Mouse (Mus musculus) kidney, postnatal 0 days (tissue): ENCODE data around the gene Rexo1. TPM values are rescaled to one million over a fixed set of nuclear protein-coding genes. Genes with fewer than 3 reads are reported as not detected.

Source experiments
- ATAC-seq: fragments of 200-750 bp; cut with Nextera tagmentation; replicated peaks from 2 replicates; pipeline ENCODE4 v1.8.0; 2017; ENCODE audit warnings: low read depth, moderate number of reproducible peaks, moderate TSS enrichment, moderate library complexity; ENCODE audit not compliant: low FRiP score
- DNase-seq: peaks from one replicate; pipeline ENCODE4 v3.0.0-alpha.2; 2016; ENCODE audit warnings: low spot score
- H3K27ac ChIP-seq: fragments of 300-500 bp; sonication (generic); 2 replicates; pipeline ENCODE4 v1.5.1; 2014; ENCODE audit warnings: mild to moderate bottlenecking
- H3K27me3 ChIP-seq: fragments of 300-500 bp; sonication (generic); 2 replicates; pipeline ENCODE4 v1.6.1; 2014; ENCODE audit warnings: low read length, mixed read lengths; ENCODE audit not compliant: insufficient read depth
- H3K36me3 ChIP-seq: fragments of 300-500 bp; sonication (generic); 2 replicates; pipeline ENCODE4 v1.6.1; 2014; ENCODE audit warnings: low read length, mixed read lengths; ENCODE audit not compliant: insufficient read depth
- H3K4me1 ChIP-seq: fragments of 300-500 bp; sonication (generic); replicated peaks from 2 replicates; pipeline ENCODE4 v1.6.1; 2014; ENCODE audit warnings: antibody characterized with exemption, low read length, mixed read lengths; ENCODE audit not compliant: insufficient read depth
- H3K4me2 ChIP-seq: fragments of 300-500 bp; sonication (generic); 2 replicates; pipeline ENCODE4 v1.6.1; 2014; ENCODE audit warnings: mild to moderate bottlenecking, low read length, moderate library complexity, mixed read lengths
- H3K4me3 ChIP-seq: fragments of 300-500 bp; sonication (generic); replicated peaks from 2 replicates; pipeline ENCODE4 v1.5.1; 2014; ENCODE audit warnings: low read depth, low read length
- H3K9ac ChIP-seq: fragments of 300-500 bp; sonication (generic); 2 replicates; pipeline ENCODE4 v1.6.1; 2014; ENCODE audit warnings: low read depth, low read length
- H3K9me3 ChIP-seq: fragments of 300-500 bp; sonication (generic); replicated peaks from 2 replicates; pipeline ENCODE4 v1.6.1; 2016; ENCODE audit warnings: low read length, inconsistent platforms, mixed read lengths
- CTCF ChIP-seq: IDR thresholded peaks from 2 replicates; pipeline ENCODE4 v1.5.1; 2016; ENCODE audit warnings: antibody characterized with exemption, low read depth, mild to moderate bottlenecking, moderate library complexity
- WGBS: fragments of 180-500 bp; shearing (Covaris S2); extraction: QIAGEN DNeasy Blood & Tissue Kit; methylation state at CpG from one replicate; pipeline ENCODE4 v1.1.7; 2014; 5-methylcytosine and 5-hydroxymethylcytosine counted together
- polyA plus RNA-seq: library from polyadenylated mRNA; unstranded; fragments of >200 nt; fragmentation: Nextera tagmentation; extraction: Ambion mirVana; gene quantifications from 2 replicates; pipeline ENCODE4 v1.2.1, GENCODE M21; 2015

Rexo1 gene
- polyA plus RNA-seq, 1 experiment from 2014 or later: 17.3 TPM

GRCm38 (mm10) chr10:80577195-80578130 is 16.1 kb upstream of the Rexo1 start, which contains the start of gene Klf16:
TSS of gene Klf16 (minus strand) at chr10:80577321.
- TF ChIP-seq CTCF: peak; percentile 24
- Histone ChIP-seq H3K36me3 (0 out of 2 replicates have a peak, but pooled peaks cover 1% of the 10 kb centered on the region), H3K4me1 (peaks cover 14% of the 10 kb centered on the region; the same call in 1 of the 2 replicates), H3K27ac (peak within 1 kb of the TSS; percentile 87), H3K4me3 (peak within 1 kb of the TSS; percentile 86), H3K9me3 (no peaks in the 10 kb centered on the region), H3K27me3 (no peaks in the 10 kb centered on the region), H3K4me2 (peak within 1 kb of the TSS; percentile 93), H3K9ac (peak within 1 kb of the TSS; percentile 84)
- peak; percentile 96 for DNase-seq
- peak; percentile 79 for ATAC-seq
- under 1% methylated on average over 69 of the region's 97 CpGs for WGBS

GRCm38 (mm10) chr10:80576351-80577194 is 15.2 kb upstream of the Rexo1 start:
- peak; percentile 26; the same call in 1 of the 2 replicates for TF ChIP-seq CTCF
- Histone ChIP-seq H3K27ac (peak overlapping the region; percentile 87), H3K9ac (peak overlapping the region; percentile 84), H3K4me2 (peak overlapping the region; percentile 93), H3K36me3 (no peaks in the 10 kb centered on the region), H3K9me3 (no peaks in the 10 kb centered on the region), H3K4me3 (peak overlapping the region; percentile 86), H3K4me1 (peaks cover 14% of the 10 kb centered on the region; the same call in 1 of the 2 replicates), H3K27me3 (no peaks in the 10 kb centered on the region)
- ATAC-seq (0 out of 2 replicates have a peak, but pooled peaks have one; percentile 0), DNase-seq (peak; percentile 51)
- under 1% methylated on average over 89 of the region's 96 CpGs for WGBS

GRCm38 (mm10) chr10:80575925-80576324 is 14.6 kb upstream of the Rexo1 start:
- Histone ChIP-seq H3K4me2 (peak overlapping the region; percentile 93), H3K4me1 (peaks cover 18% of the 10 kb centered on the region; the same call in 1 of the 2 replicates), H3K27ac (no peak overlapping the region), H3K36me3 (no peaks in the 10 kb centered on the region), H3K27me3 (no peaks in the 10 kb centered on the region), H3K9me3 (no peaks in the 10 kb centered on the region), H3K9ac (peak overlapping the region; percentile 84), H3K4me3 (peak overlapping the region; percentile 86)
- 9% methylated on average over 17 of the region's 17 CpGs for WGBS
- TF ChIP-seq CTCF: no peak
- no peak for ATAC-seq
- DNase-seq: no peak

- H3K4me2 ChIP-seq: no peak overlapping the region
- no peaks in the 10 kb centered on the region for H3K9me3 ChIP-seq
- no peaks in the 10 kb centered on the region for H3K27me3 ChIP-seq
- WGBS: 71% methylated on average over 3 of the region's 3 CpGs
- no peak overlapping the region for H3K9ac ChIP-seq
- TF ChIP-seq CTCF: no peak
- no peak for ATAC-seq
- H3K36me3 ChIP-seq: no peaks in the 10 kb centered on the region
- H3K4me1 ChIP-seq: peaks cover 28% of the 10 kb centered on the region
- H3K4me3 ChIP-seq: no peak overlapping the region
- H3K27ac ChIP-seq: no peak overlapping the region
- no peak for DNase-seq
Measured at GRCm38 (mm10) chr10:80574896-80575295, 13.5 kb upstream of the Rexo1 start.

GRCm38 (mm10) chr10:80573944-80574343 is 12.6 kb upstream of the Rexo1 start:
- TF ChIP-seq CTCF: no peak
- peak overlapping the region; percentile 5; the same call in 1 of the 2 replicates for H3K9ac ChIP-seq
- peaks cover 27% of the 10 kb centered on the region for H3K4me1 ChIP-seq
- ATAC-seq (no peak), DNase-seq (peak; percentile 25)
- WGBS: 36% methylated on average over 9 of the region's 9 CpGs
- H3K27ac ChIP-seq: no peak overlapping the region
- H3K9me3 ChIP-seq: no peaks in the 10 kb centered on the region
- no peak overlapping the region for H3K4me2 ChIP-seq
- no peaks in the 10 kb centered on the region for H3K36me3 ChIP-seq
- no peaks in the 10 kb centered on the region for H3K27me3 ChIP-seq
- no peak overlapping the region for H3K4me3 ChIP-seq

GRCm38 (mm10) chr10:80572477-80572876 is 11.1 kb upstream of the Rexo1 start:
- ATAC-seq (no peak), DNase-seq (no peak)
- TF ChIP-seq CTCF: no peak
- H3K9ac ChIP-seq: no peak overlapping the region
- H3K4me1 ChIP-seq: peaks cover 27% of the 10 kb centered on the region
- H3K36me3 ChIP-seq: peaks cover 5% of the 10 kb centered on the region; the same call in 1 of the 2 replicates
- no peaks in the 10 kb centered on the region for H3K9me3 ChIP-seq
- H3K27me3 ChIP-seq: no peaks in the 10 kb centered on the region
- H3K27ac ChIP-seq: no peak overlapping the region
- WGBS: 84% methylated on average over 2 of the region's 2 CpGs
- H3K4me3 ChIP-seq: no peak overlapping the region
- H3K4me2 ChIP-seq: no peak overlapping the region
